Mouse (Mus musculus) MEL (cell line): ENCODE data around the gene Metrnl. TPM values are rescaled to one million over a fixed set of nuclear protein-coding genes. Genes with fewer than 3 reads are reported as not detected.

ENCODE experiments used
- DNase-seq: peaks from one replicate; pipeline ENCODE4 v3.0.0; 2011; ENCODE audit warnings: low read depth, low spot score
- H3K27ac ChIP-seq: 2 replicates; pipeline ENCODE4 v1.5.1; 2012; ENCODE audit warnings: low read depth, mild to moderate bottlenecking, control low read depth, low read length, moderate library complexity; ENCODE audit not compliant: control insufficient read depth
- H3K27me3 ChIP-seq, 2 experiments: fragments of 150-350 bp in 1 of 2; sonication (generic) in 1 of 2; 2 replicates each; pipeline ENCODE4 v1.6.1; 2012; ENCODE audit warnings: low read length in 2 of 2, mild to moderate bottlenecking in 2 of 2, improper control_type of control experiment in 1 of 2, moderate library complexity in 1 of 2; ENCODE audit not compliant: insufficient read depth in 2 of 2, control insufficient read depth in 1 of 2
- H3K36me3 ChIP-seq, 2 experiments: 2 replicates each; pipeline ENCODE4 v1.6.1; 2012 to 2014; ENCODE audit warnings: low read length in 2 of 2, improper control_type of control experiment in 1 of 2, inconsistent platforms in 1 of 2, mild to moderate bottlenecking in 1 of 2; ENCODE audit not compliant: insufficient read depth in 2 of 2, control insufficient read depth in 1 of 2
- H3K4me1 ChIP-seq, 2 experiments: fragments of 150-350 bp in 1 of 2; sonication (generic) in 1 of 2; 2 replicates each; pipeline ENCODE4 v1.6.1; 2012; ENCODE audit warnings: low read length in 2 of 2, improper control_type of control experiment in 1 of 2, mild to moderate bottlenecking in 1 of 2; ENCODE audit not compliant: insufficient read depth in 2 of 2, control insufficient read depth in 1 of 2
- H3K4me3 ChIP-seq, 2 experiments: fragments of 150-350 bp in 1 of 2; sonication (generic) in 1 of 2; 2 replicates each; pipeline ENCODE4 v1.5.1; 2012; ENCODE audit warnings: low read depth in 2 of 2, low read length in 2 of 2, mild to moderate bottlenecking in 2 of 2, moderate library complexity in 2 of 2, control low read depth in 1 of 2, improper control_type of control experiment in 1 of 2; ENCODE audit not compliant: control insufficient read depth in 1 of 2, insufficient read depth in 1 of 2
- H3K79me2 ChIP-seq: 2 replicates; pipeline ENCODE4 v1.6.1; 2012; ENCODE audit warnings: mild to moderate bottlenecking, low read length, moderate library complexity; ENCODE audit not compliant: control insufficient read depth, poor library complexity, insufficient read depth
- H3K9ac ChIP-seq: 2 replicates; pipeline ENCODE4 v1.6.1; 2012; ENCODE audit warnings: low read depth, mild to moderate bottlenecking, control low read depth, low read length, moderate library complexity; ENCODE audit not compliant: control insufficient read depth, poor library complexity, severe bottlenecking
- H3K9me3 ChIP-seq: fragments of 150-350 bp; sonication (generic); replicated peaks from 2 replicates; pipeline ENCODE4 v1.6.1; 2012; ENCODE audit warnings: mild to moderate bottlenecking, low read length, improper control_type of control experiment, moderate library complexity; ENCODE audit not compliant: insufficient read depth
- BHLHE40 ChIP-seq: IDR thresholded peaks from 2 replicates; pipeline ENCODE4 v1.6.1; 2012; ENCODE audit warnings: low read depth, mild to moderate bottlenecking, inconsistent platforms, low read length, improper control_type of control experiment, borderline replicate concordance
- CTCF ChIP-seq, 3 experiments: IDR thresholded peaks in 2 of 3; conservative IDR thresholded peaks in 1 of 3; 2 replicates each; pipeline ENCODE4 v1.5.1; 2011 to 2012; ENCODE audit warnings: low read length in 3 of 3, low read depth in 2 of 3, mild to moderate bottlenecking in 2 of 3, improper control_type of control experiment in 1 of 3, inconsistent platforms in 1 of 3, mixed read lengths in 1 of 3, moderate library complexity in 1 of 3; ENCODE audit not compliant: control insufficient read depth in 1 of 3, insufficient read depth in 1 of 3, poor library complexity in 1 of 3, severe bottlenecking in 1 of 3
- ELF1 ChIP-seq: IDR thresholded peaks from 2 replicates; pipeline ENCODE4 v1.6.1; 2014; ENCODE audit warnings: low read depth, mild to moderate bottlenecking, inconsistent platforms, low read length, improper control_type of control experiment, moderate library complexity
- EP300 ChIP-seq, 2 experiments: IDR thresholded peaks; 2 replicates each; pipeline ENCODE4 v1.6.1; 2011; ENCODE audit warnings: improper control_type of control experiment in 2 of 2, low read length in 2 of 2, low read depth in 1 of 2, mild to moderate bottlenecking in 1 of 2
- ETS1 ChIP-seq: IDR thresholded peaks from 2 replicates; pipeline ENCODE4 v1.6.1; 2012; ENCODE audit warnings: low read depth, mild to moderate bottlenecking, inconsistent platforms, low read length, improper control_type of control experiment, moderate library complexity
- GABPA ChIP-seq: IDR thresholded peaks from 2 replicates; pipeline ENCODE4 v1.6.1; 2012; ENCODE audit warnings: low read depth, mild to moderate bottlenecking, inconsistent platforms, low read length, improper control_type of control experiment, moderate library complexity
- GATA1 ChIP-seq: IDR thresholded peaks from 2 replicates; pipeline ENCODE4 v1.6.1; 2011; ENCODE audit warnings: low read depth, low read length, improper control_type of control experiment
- MAZ ChIP-seq: IDR thresholded peaks from 2 replicates; pipeline ENCODE4 v1.6.1; 2012; ENCODE audit warnings: low read depth, mild to moderate bottlenecking, inconsistent platforms, low read length, improper control_type of control experiment
- MEF2A ChIP-seq: IDR thresholded peaks from 2 replicates; pipeline ENCODE4 v1.6.1; 2014; ENCODE audit warnings: low read depth, mild to moderate bottlenecking, inconsistent platforms, low read length, improper control_type of control experiment; ENCODE audit not compliant: poor library complexity, insufficient replicate concordance, severe bottlenecking; ENCODE audit errors: extremely low read depth
- MXI1 ChIP-seq: IDR thresholded peaks from 2 replicates; pipeline ENCODE4 v1.6.1; 2011; ENCODE audit warnings: mild to moderate bottlenecking, low read depth, low read length, improper control_type of control experiment
- MYB ChIP-seq: IDR thresholded peaks from 2 replicates; pipeline ENCODE4 v1.6.1; 2011; ENCODE audit warnings: mild to moderate bottlenecking, low read depth, low read length, improper control_type of control experiment
- MYC ChIP-seq: IDR thresholded peaks from 2 replicates; pipeline ENCODE4 v1.6.1; 2011; ENCODE audit warnings: low read depth, mild to moderate bottlenecking, low read length, improper control_type of control experiment, moderate library complexity
- NELFE ChIP-seq: IDR thresholded peaks from 2 replicates; pipeline ENCODE4 v1.6.1; 2011; ENCODE audit warnings: low read depth, low read length, improper control_type of control experiment
- NRF1 ChIP-seq: IDR thresholded peaks from 2 replicates; pipeline ENCODE4 v1.6.1; 2014; ENCODE audit warnings: low read depth, mild to moderate bottlenecking, inconsistent platforms, low read length, improper control_type of control experiment, moderate library complexity; ENCODE audit not compliant: poor library complexity, insufficient read depth, severe bottlenecking
- POLR2A ChIP-seq, 2 experiments: IDR thresholded peaks; 2 replicates each; pipeline ENCODE4 v1.6.1; 2011 to 2012; ENCODE audit warnings: low read length in 2 of 2, mild to moderate bottlenecking in 2 of 2, control low read depth in 1 of 2, improper control_type of control experiment in 1 of 2, low read depth in 1 of 2, moderate library complexity in 1 of 2; ENCODE audit not compliant: control insufficient read depth in 1 of 2, insufficient read depth in 1 of 2, poor library complexity in 1 of 2
- POLR2AphosphoS5 ChIP-seq: IDR thresholded peaks from 2 replicates; pipeline ENCODE4 v1.6.1; 2012; ENCODE audit warnings: low read depth, borderline replicate concordance, mild to moderate bottlenecking, inconsistent platforms, low read length, moderate library complexity, mixed read lengths
- RCOR1 ChIP-seq: IDR thresholded peaks from 2 replicates; pipeline ENCODE4 v1.6.1; 2012; ENCODE audit warnings: low read depth, mild to moderate bottlenecking, inconsistent platforms, low read length, improper control_type of control experiment
- SIN3A ChIP-seq: IDR thresholded peaks from 2 replicates; pipeline ENCODE4 v1.6.1; 2012; ENCODE audit warnings: low read length, improper control_type of control experiment, inconsistent platforms
- SMC3 ChIP-seq: IDR thresholded peaks from 2 replicates; pipeline ENCODE4 v1.6.1; 2011; ENCODE audit warnings: low read depth, low read length, improper control_type of control experiment
- TAL1 ChIP-seq: IDR thresholded peaks from 2 replicates; pipeline ENCODE4 v1.6.1; 2012; ENCODE audit warnings: mild to moderate bottlenecking, inconsistent platforms, low read length, moderate library complexity, mixed read lengths
- UBTF ChIP-seq: IDR thresholded peaks from 2 replicates; pipeline ENCODE4 v1.6.1; 2012; ENCODE audit warnings: low read depth, mild to moderate bottlenecking, inconsistent platforms, low read length, improper control_type of control experiment, moderate library complexity, borderline replicate concordance; ENCODE audit not compliant: insufficient read depth
- ZKSCAN1 ChIP-seq: IDR thresholded peaks from 2 replicates; pipeline ENCODE4 v1.6.1; 2012; ENCODE audit warnings: low read depth, mild to moderate bottlenecking, inconsistent platforms, low read length, improper control_type of control experiment, moderate library complexity
- ZMIZ1 ChIP-seq: IDR thresholded peaks from 2 replicates; pipeline ENCODE4 v1.6.1; 2012; ENCODE audit warnings: low read depth, mild to moderate bottlenecking, inconsistent platforms, low read length, improper control_type of control experiment, moderate library complexity
- ZNF384 ChIP-seq: IDR thresholded peaks from 2 replicates; pipeline ENCODE4 v1.6.1; 2012; ENCODE audit warnings: low read depth, mild to moderate bottlenecking, inconsistent platforms, low read length, improper control_type of control experiment
- polyA plus RNA-seq, 2 experiments: library from polyadenylated mRNA; stranded (reverse) in 1 of 2; unstranded in 1 of 2; fragments of >175 nt in 1 of 2; fragments of >200 nt in 1 of 2; gene quantifications; 2 replicates each; pipeline versions ENCODE4 v1.2.1 to v1.2.4; 2012; ENCODE audit warnings: low replicate concordance in 2 of 2, low read depth in 1 of 2; ENCODE audit not compliant: insufficient read length in 2 of 2, insufficient read depth in 1 of 2, missing spikeins in 1 of 2
- total RNA-seq: library from RNA; depleted of rRNA; stranded (reverse); fragments of 300-350 nt; gene quantifications from 2 replicates; pipeline ENCODE4 v1.2.3, GENCODE M21; 2012

Metrnl gene
- total and polyA plus RNA-seq, 3 experiments: 2.7 to 2.9 TPM; not detected in 1

GRCm38 (mm10) chr11:121702111-121702894 is 959 bp downstream of the Metrnl start:
- no peak overlapping the region for H3K27ac ChIP-seq
- H3K9me3 ChIP-seq: no peaks in the 10 kb centered on the region
- peak; percentile 84 for DNase-seq
- H3K27me3 ChIP-seq: no peaks in the 10 kb centered on the region
- H3K4me3 ChIP-seq: peak overlapping the region; percentile 69 to 75
- no peaks in the 10 kb centered on the region for H3K79me2 ChIP-seq
- peak overlapping the region; percentile 63 for H3K9ac ChIP-seq
- peaks cover 4 to 21% of the 10 kb centered on the region in 2 experiments; a peak in 3 of 4 replicates for H3K4me1 ChIP-seq
- peak; percentile 71 for TF ChIP-seq MXI1
- TF ChIP-seq SMC3: peak; percentile 0; the same call in 1 of the 2 replicates
- TF ChIP-seq MYC: no peak
- peak; percentile 26 to 46; a peak in 1 of 4 replicates for TF ChIP-seq POLR2A (IDR thresholded peaks at IDR 0.05; ENCODE audit: control insufficient read depth in 1 of 2, insufficient read depth in 1 of 2, low read depth in 1 of 2, low read length in 2 of 2, poor library complexity in 1 of 2)
- no peak for TF ChIP-seq POLR2AphosphoS5
- TF ChIP-seq UBTF: 0 out of 2 replicates have a peak, but pooled peaks have one; percentile 38
- peak; percentile 48 for TF ChIP-seq ETS1
- TF ChIP-seq GATA1: no peak
- peak; percentile 76; the same call in 1 of the 2 replicates for TF ChIP-seq MAZ
- no peak for TF ChIP-seq MYB
- no peak for TF ChIP-seq BHLHE40
- TF ChIP-seq ELF1: 0 out of 2 replicates have a peak, but pooled peaks have one; percentile 9
- no peak for TF ChIP-seq TAL1
- no peak for TF ChIP-seq RCOR1
- peak; percentile 57 for TF ChIP-seq SIN3A
- TF ChIP-seq GABPA: no peak
- no peak for TF ChIP-seq MEF2A
- TF ChIP-seq CTCF (IDR thresholded peaks at IDR 0.05 in 2 of 3, conservative IDR thresholded peaks at IDR 0.05 in 1 of 3; ENCODE audit: control insufficient read depth in 1 of 3, insufficient read depth in 1 of 3, low read depth in 2 of 3, low read length in 3 of 3, poor library complexity in 1 of 3, severe bottlenecking in 1 of 3): no peak
- no peak for TF ChIP-seq ZNF384
- no peak for TF ChIP-seq ZKSCAN1
- TF ChIP-seq ZMIZ1: 0 out of 2 replicates have a peak, but pooled peaks have one; percentile 23
- TF ChIP-seq NRF1: peak; percentile 52
- TF ChIP-seq NELFE: peak; percentile 35; the same call in 1 of the 2 replicates
- TF ChIP-seq EP300 (IDR thresholded peaks at IDR 0.05; ENCODE audit: low read depth in 1 of 2, low read length in 2 of 2): no peak
- H3K36me3 ChIP-seq: peaks cover 0 to 10% of the 10 kb centered on the region in 2 experiments; a peak in 2 of 4 replicates
